Mouse (Mus musculus) limb, embryonic 13.5 days (tissue): ENCODE results near the gene Olfr1418. TPM values are rescaled to one million over a fixed set of nuclear protein-coding genes. Genes with fewer than 3 reads are reported as not detected.
"Not testable (repeated sequence)": the region's sequence is repeated elsewhere in the genome, so short reads cannot be mapped to it uniquely, and the experiment has no call there.

ENCODE experiments used
- ATAC-seq: fragments of 200-750 bp; cut with Nextera tagmentation; 2 replicates; pipeline ENCODE4 v1.8.0; 2017; ENCODE audit warnings: low read depth, moderate number of reproducible peaks, moderate TSS enrichment; ENCODE audit not compliant: low FRiP score
- H3K27ac ChIP-seq: fragments of 300-500 bp; sonication (generic); 2 replicates; pipeline ENCODE4 v1.5.1; 2015; ENCODE audit warnings: inconsistent platforms, mild to moderate bottlenecking, moderate library complexity
- H3K27me3 ChIP-seq: fragments of 300-500 bp; sonication (generic); 2 replicates; pipeline ENCODE4 v1.6.1; 2015; ENCODE audit warnings: mild to moderate bottlenecking, inconsistent platforms
- H3K36me3 ChIP-seq: fragments of 300-500 bp; sonication (generic); 2 replicates; pipeline ENCODE4 v1.6.1; 2015; ENCODE audit warnings: inconsistent platforms, mild to moderate bottlenecking, moderate library complexity
- H3K4me1 ChIP-seq: fragments of 300-500 bp; sonication (generic); 2 replicates; pipeline ENCODE4 v1.6.1; 2015; ENCODE audit warnings: inconsistent platforms
- H3K4me2 ChIP-seq: fragments of 300-500 bp; sonication (generic); replicated peaks from 2 replicates; pipeline ENCODE4 v1.6.1; 2015; ENCODE audit warnings: inconsistent platforms, mild to moderate bottlenecking, moderate library complexity
- H3K4me3 ChIP-seq: fragments of 300-500 bp; sonication (generic); 2 replicates; pipeline ENCODE4 v1.5.1; 2015; ENCODE audit warnings: moderate library complexity, mild to moderate bottlenecking, inconsistent platforms
- H3K9ac ChIP-seq: fragments of 300-500 bp; sonication (generic); 2 replicates; pipeline ENCODE4 v1.6.1; 2015; ENCODE audit warnings: mild to moderate bottlenecking, inconsistent platforms
- H3K9me3 ChIP-seq: fragments of 300-500 bp; sonication (generic); 2 replicates; pipeline ENCODE4 v1.6.1; 2016; ENCODE audit warnings: inconsistent platforms
- WGBS: fragments of 180-500 bp; shearing (Covaris S2); methylation state at CpG from one replicate; pipeline ENCODE4 v1.1.7; 2015; 5-methylcytosine and 5-hydroxymethylcytosine counted together
- polyA plus RNA-seq: library from polyadenylated mRNA; unstranded; fragments of >200 nt; fragmentation: Nextera tagmentation; extraction: Ambion mirVana; gene quantifications from 2 replicates; pipeline ENCODE4 v1.2.1, GENCODE M21; 2015

Olfr1418 gene
- polyA plus RNA-seq, result not detected in 2 replicates

DNA sequence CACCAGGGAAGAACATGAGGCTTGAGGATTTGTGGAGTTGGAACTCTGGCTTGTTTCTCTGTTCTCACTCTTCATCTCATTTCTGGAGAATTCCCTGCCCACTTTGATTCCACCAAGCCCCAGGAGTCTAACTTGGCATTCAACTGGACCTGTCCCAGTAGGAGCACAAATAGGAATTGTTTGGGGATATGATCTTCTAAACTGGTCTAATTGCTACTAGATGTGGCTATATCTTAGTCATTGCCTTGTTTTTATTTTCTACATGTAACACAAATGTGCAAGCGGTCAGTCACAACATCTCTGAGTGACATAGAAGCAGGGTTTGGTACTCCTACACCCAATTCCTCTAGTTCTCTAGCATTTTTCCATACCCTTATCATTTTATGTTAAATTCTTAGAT is at the start of gene Olfr1418:
TSS of gene Olfr1418 (minus strand) at position 101 of the 400 bp plus-strand sequence.
- Histone ChIP-seq H3K9ac (no peak within 1 kb of the TSS), H3K4me1 (no peaks in the 10 kb centered on the region), H3K9me3 (no peaks in the 10 kb centered on the region), H3K36me3 (no peaks in the 10 kb centered on the region), H3K27ac (no peak within 1 kb of the TSS), H3K4me2 (no peak within 1 kb of the TSS), H3K4me3 (no peak within 1 kb of the TSS), H3K27me3 (no peaks in the 10 kb centered on the region)
- no peak for ATAC-seq
- 95% methylated on average over 1 of the region's 1 CpGs for WGBS

DNA sequence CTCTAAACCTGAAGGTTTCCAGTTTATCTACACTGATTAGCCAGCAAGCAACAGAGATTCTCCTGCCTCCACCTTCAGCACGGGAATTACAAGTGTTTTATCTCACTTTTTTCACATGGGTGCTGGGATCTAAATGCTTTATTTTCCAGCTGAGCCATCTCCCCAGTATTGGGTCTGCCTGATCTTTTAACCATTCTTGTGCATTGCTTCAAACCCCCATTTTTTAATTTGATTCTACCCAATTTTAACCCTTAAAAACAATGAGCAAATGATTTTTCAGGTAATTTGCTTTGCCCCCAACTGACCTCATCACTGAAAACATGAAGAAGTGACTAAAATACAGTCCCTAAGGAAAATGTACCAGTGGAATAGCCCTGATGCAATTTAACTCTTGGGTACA is 25.4 kb upstream of the Olfr1418 start, which contains the start of gene Olfr1420:
TSS of gene Olfr1420 (plus strand) at position 301 of the 400 bp plus-strand sequence.
- H3K9me3 ChIP-seq, result no peaks in the 10 kb centered on the region
- no peaks in the 10 kb centered on the region for H3K27me3 ChIP-seq
- no peak within 1 kb of the TSS for H3K27ac ChIP-seq
- H3K4me3 ChIP-seq, result no peak within 1 kb of the TSS
- H3K9ac ChIP-seq, result no peak within 1 kb of the TSS
- WGBS, result 56% methylated on average over 1 of the region's 1 CpGs
- H3K36me3 ChIP-seq, result no peaks in the 10 kb centered on the region
- H3K4me2 ChIP-seq, result no peak within 1 kb of the TSS
- no peak for ATAC-seq
- no peaks in the 10 kb centered on the region for H3K4me1 ChIP-seq

DNA sequence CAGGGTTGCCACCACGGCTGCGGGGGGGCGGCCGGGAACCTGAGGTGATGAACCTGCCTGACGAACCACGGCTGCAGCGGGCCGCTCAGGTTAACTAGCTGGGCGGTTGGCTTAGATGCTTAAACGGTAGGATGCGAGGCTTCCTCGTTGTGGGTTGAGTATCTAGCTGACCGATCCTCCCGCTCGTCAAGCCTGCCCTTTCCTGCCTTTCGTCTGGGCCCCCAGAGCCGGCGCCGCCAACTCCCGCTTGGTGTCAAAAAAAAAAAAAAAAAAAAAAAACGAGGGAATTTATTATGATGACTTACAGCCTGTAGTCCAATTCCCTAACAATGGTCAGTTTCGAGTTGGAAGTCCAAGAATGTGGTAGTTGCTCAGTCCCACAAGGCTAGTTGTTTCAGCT is 17.5 kb upstream of the Olfr1418 start:
- ATAC-seq, H3K9me3 ChIP-seq: not testable (repeated sequence)
- WGBS, result 56% methylated on average over 22 of the region's 22 CpGs

DNA sequence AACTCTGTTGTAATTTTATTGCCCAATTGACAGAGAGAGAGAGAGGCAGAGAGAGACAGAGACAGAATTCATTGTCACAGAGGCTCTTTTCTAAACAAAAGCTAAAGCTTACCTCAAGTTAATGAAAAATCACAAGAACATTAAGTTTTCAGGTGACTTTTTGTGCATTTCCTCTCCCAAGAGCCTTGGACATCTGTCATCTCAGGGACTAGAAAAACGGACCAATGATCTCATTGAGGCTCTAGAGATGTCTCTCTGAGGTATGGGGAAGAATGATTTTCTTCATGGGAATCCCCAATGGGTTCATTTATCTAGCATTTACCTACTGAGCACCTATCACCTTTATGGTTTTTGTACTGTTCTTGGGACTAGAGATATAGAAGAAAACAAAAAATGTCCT is 14.1 kb upstream of the Olfr1418 start, which contains the start of gene Olfr1419:
TSS of gene Olfr1419 (minus strand) at position 101 of the 400 bp plus-strand sequence.
- H3K9ac ChIP-seq, result no peak within 1 kb of the TSS
- no peaks in the 10 kb centered on the region for H3K9me3 ChIP-seq
- 45% methylated on average over 1 of the region's 1 CpGs for WGBS
- H3K27me3 ChIP-seq, result no peaks in the 10 kb centered on the region
- no peak within 1 kb of the TSS for H3K27ac ChIP-seq
- no peaks in the 10 kb centered on the region for H3K4me1 ChIP-seq
- H3K36me3 ChIP-seq, result no peaks in the 10 kb centered on the region
- no peak within 1 kb of the TSS for H3K4me2 ChIP-seq
- no peak within 1 kb of the TSS for H3K4me3 ChIP-seq
- no peak for ATAC-seq

More for the DNA sequence above, 17.5 kb upstream of the Olfr1418 start:
- not testable (repeated sequence) for H3K27me3 ChIP-seq, H3K36me3 ChIP-seq, H3K4me3 ChIP-seq, H3K9ac ChIP-seq, H3K4me1 ChIP-seq, H3K27ac ChIP-seq
- 0 out of 2 replicates have a peak overlapping the region, but pooled peaks have one; percentile 21 for H3K4me2 ChIP-seq

DNA sequence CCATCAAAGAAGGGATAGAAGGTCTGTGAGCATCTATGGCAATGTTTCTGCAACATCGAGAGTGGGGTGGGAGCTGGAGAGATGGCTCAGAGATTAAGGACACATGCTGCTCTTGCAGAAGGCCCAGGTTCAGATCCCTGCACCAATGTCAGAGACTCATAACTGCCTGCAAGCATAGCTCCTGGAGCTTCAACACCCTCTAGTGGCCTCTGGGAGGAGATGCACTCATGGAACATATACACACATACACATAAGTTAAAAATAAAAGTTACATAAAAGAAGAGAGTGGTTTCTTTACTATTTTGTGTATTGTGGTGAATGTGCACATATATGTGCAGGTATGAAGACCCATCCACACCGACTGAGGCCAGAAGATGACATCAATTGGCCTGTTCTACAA is 7.0 kb upstream of the Olfr1418 start:
- no peak overlapping the region for H3K4me3 ChIP-seq
- H3K4me2 ChIP-seq, result no peak overlapping the region
- H3K27ac ChIP-seq, result no peak overlapping the region
- no peak overlapping the region for H3K9ac ChIP-seq
- WGBS, result 76% methylated on average over 2 of the region's 2 CpGs
- H3K4me1 ChIP-seq, result no peaks in the 10 kb centered on the region
- H3K36me3 ChIP-seq, result no peaks in the 10 kb centered on the region
- peaks cover 5% of the 10 kb centered on the region; the same call in 1 of the 2 replicates for H3K9me3 ChIP-seq
- H3K27me3 ChIP-seq, result no peaks in the 10 kb centered on the region
- ATAC-seq, result no peak

DNA sequence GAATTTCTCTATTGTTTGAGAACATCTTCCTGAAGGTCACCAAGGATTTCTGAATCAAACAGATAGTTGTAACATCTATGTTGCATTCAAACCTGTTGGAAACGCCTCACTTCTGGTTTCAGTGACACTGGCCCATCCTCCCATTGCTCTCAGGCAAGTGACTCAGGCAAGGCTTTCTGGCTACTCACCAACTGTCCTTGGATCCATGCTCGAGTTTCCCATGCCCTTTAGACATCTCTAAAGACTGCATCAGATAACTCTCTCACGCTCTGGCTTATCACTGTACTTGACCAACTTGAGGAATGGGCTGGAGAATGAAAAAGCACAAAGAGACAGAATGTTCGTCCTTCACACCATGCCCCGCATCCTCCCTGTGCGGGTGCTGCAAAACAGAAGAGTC is 4.4 kb downstream of the Olfr1418 start:
- H3K27me3 ChIP-seq, result no peaks in the 10 kb centered on the region
- H3K36me3 ChIP-seq, result no peaks in the 10 kb centered on the region
- 73% methylated on average over 6 of the region's 6 CpGs for WGBS
- no peak overlapping the region for H3K9ac ChIP-seq
- ATAC-seq, result no peak
- no peak overlapping the region for H3K4me2 ChIP-seq
- no peak overlapping the region for H3K27ac ChIP-seq
- no peaks in the 10 kb centered on the region for H3K9me3 ChIP-seq
- H3K4me1 ChIP-seq, result no peaks in the 10 kb centered on the region
- no peak overlapping the region for H3K4me3 ChIP-seq

DNA sequence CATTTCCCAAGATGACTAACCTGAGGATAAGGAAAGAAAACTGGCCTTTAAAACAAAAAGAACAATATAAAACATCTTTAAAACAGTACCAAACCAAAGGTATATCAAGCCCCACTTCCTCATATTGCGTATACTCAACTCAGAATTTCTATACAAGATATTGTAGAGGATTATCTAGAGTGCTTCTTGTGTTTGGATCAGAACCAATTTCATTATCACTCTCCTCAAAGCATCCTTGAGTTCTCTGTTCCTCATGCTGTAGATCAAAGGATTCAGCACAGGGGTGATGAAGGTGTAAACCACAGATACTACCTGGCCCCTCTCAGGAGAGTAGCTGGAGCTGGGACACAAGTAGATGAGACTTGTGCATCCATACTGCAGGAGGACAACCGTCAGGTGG is 6.0 kb downstream of the Olfr1418 start:
- H3K9me3 ChIP-seq, result no peaks in the 10 kb centered on the region
- H3K27ac ChIP-seq, result no peak overlapping the region
- no peak overlapping the region for H3K9ac ChIP-seq
- no peak overlapping the region for H3K4me3 ChIP-seq
- WGBS, result 82% methylated on average over 2 of the region's 2 CpGs
- no peaks in the 10 kb centered on the region for H3K36me3 ChIP-seq
- H3K4me2 ChIP-seq, result no peak overlapping the region
- H3K4me1 ChIP-seq, result no peaks in the 10 kb centered on the region
- no peaks in the 10 kb centered on the region for H3K27me3 ChIP-seq
- ATAC-seq, result no peak

DNA sequence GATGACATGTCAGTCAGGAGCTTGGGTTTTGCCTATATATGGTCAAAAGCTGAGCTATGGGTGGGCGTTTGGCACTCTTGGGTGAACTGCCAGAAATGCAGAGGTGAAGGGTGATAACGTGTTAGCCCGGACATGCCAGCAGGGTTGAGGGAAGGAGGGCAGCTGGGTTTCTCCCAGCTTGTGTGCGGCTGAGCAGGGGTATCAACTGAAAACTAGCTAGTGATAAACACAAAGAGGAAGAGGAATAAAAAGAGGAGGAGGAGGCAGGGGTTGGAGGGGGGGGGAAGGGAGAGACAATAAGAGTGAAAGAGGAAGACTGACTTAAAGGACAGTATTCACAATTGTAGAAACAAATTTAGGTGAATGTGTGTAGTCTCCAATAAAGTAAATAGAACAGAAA is 8.2 kb downstream of the Olfr1418 start:
- WGBS, result 65% methylated on average over 4 of the region's 4 CpGs

DNA sequence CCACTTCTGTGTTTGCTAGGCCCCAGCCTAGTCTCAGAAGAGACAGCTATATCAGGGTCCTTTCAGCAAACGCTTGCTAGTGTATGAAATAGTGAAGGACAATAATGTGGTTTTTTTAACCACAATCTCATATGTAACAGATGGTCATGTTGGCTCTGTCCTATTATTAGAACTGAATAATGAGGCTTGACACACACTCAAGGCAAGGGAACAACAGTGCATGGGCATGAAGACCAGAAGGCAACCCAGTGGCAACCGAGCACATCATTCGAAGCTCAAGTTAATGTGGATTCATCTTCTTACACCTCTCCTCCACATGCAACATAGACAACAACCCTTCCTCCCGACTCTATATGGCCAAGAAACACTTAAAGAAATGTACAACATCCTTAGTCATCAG is 14.5 kb downstream of the Olfr1418 start:
- Histone ChIP-seq H3K9ac (no peak overlapping the region), H3K4me1 (no peaks in the 10 kb centered on the region), H3K9me3 (no peaks in the 10 kb centered on the region), H3K27ac (no peak overlapping the region), H3K27me3 (no peaks in the 10 kb centered on the region), H3K36me3 (no peaks in the 10 kb centered on the region), H3K4me3 (no peak overlapping the region), H3K4me2 (no peak overlapping the region)
- 87% methylated on average over 4 of the region's 4 CpGs for WGBS
- no peak for ATAC-seq

More for the DNA sequence above, 8.2 kb downstream of the Olfr1418 start:
- Histone ChIP-seq H3K9ac (no peak overlapping the region), H3K36me3 (no peaks in the 10 kb centered on the region), H3K9me3 (no peaks in the 10 kb centered on the region), H3K4me1 (no peaks in the 10 kb centered on the region), H3K4me2 (no peak overlapping the region), H3K27ac (no peak overlapping the region), H3K27me3 (no peaks in the 10 kb centered on the region), H3K4me3 (no peak overlapping the region)
- ATAC-seq, result no peak

DNA sequence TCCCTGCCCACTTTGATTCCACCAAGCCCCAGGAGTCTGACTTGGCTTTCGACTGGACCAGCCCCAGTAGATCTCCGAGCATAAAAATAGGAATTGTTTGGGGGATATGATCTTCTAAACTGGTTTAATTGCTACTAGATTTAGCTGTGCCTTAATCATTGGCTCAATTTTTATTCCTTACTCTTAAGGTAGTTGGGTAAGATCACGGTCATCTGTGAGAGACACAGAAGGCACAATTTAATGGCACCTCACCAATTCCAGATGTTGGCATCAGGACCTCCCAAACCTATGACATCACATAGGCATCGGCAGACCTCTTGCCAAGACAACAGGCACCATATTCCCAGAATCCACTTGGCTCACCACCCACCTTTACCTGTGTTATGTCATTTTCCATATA is 21.7 kb downstream of the Olfr1418 start, which contains the start of gene Olfr1417:
TSS of gene Olfr1417 (minus strand) at position 101 of the 400 bp plus-strand sequence.
- Histone ChIP-seq H3K27me3 (no peaks in the 10 kb centered on the region), H3K36me3 (no peaks in the 10 kb centered on the region), H3K27ac (no peak within 1 kb of the TSS), H3K4me1 (no peaks in the 10 kb centered on the region), H3K4me2 (no peak within 1 kb of the TSS), H3K9ac (no peak within 1 kb of the TSS), H3K9me3 (no peaks in the 10 kb centered on the region), H3K4me3 (no peak within 1 kb of the TSS)
- WGBS, result 82% methylated on average over 4 of the region's 4 CpGs
- ATAC-seq, result no peak

DNA sequence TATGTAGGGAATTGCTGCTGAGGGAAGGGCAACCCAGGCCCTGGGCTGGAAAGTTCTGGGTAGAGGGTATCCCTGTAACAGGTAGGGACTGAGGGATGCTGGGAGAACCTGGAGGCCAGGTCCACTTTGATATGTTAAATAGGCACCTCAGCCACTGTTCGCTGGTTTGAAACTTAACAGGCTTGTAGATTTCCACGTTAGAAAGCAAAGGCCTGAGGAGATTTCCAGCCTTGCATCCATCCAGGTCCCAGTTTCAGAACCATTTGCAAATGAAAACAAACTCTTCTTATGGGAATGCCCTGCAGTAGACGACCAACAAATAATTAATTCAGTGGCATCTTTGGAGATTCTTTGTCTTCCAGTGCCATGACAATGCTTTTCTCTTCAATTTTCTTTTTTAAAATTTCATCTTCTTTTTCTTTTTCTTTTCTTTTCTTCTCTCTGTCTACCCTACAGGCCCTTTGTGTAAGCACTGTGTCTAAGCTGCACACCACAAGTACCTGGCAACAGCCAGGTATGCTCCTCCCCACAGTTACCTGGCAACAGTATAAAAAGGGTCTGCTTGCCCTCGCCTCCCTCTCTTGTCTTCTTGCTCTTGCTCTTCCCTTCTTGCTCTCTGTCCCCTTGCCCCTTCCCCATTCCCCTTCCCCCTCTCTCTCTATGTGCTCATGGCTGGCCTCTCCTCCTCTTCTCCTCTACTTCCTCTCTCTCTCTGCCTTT is 37.4 kb downstream of the Olfr1418 start:
- H3K9me3 ChIP-seq, result no peaks in the 10 kb centered on the region
- peaks cover 5% of the 10 kb centered on the region for H3K4me1 ChIP-seq
- peaks cover 23% of the 10 kb centered on the region for H3K27me3 ChIP-seq
- H3K27ac ChIP-seq, result no peak overlapping the region
- H3K9ac ChIP-seq, result no peak overlapping the region
- 28% methylated on average over 4 of the region's 4 CpGs for WGBS
- H3K4me3 ChIP-seq, result no peak overlapping the region
- H3K4me2 ChIP-seq, result no peak overlapping the region
- ATAC-seq, result no peak
- H3K36me3 ChIP-seq, result no peaks in the 10 kb centered on the region

DNA sequence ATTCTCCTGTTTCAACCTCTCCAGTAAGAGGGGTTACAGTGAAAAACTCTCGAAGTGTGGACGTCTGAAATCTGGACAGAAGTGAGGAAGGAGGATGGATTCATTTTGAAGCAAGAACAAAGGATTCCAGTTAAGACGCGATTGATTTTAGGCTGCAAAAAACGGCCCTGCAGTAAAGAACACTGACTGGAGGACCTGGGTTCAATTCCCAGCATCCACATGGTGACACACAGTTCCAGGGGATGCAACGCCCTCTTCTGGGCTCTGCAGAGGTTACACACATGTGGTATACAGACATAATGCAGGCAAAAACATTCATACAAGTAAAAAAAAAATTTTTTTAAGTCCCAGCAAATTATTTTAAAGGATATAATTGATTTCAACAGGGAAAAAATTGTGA is 40.7 kb downstream of the Olfr1418 start:
- H3K4me2 ChIP-seq, result peak overlapping the region; percentile 96
- WGBS, result 31% methylated on average over 6 of the region's 6 CpGs
- H3K36me3 ChIP-seq, result no peaks in the 10 kb centered on the region
- H3K4me3 ChIP-seq, result peak overlapping the region; percentile 66
- ATAC-seq, result no peak
- H3K27me3 ChIP-seq, result peaks cover 56% of the 10 kb centered on the region
- H3K27ac ChIP-seq, result no peak overlapping the region
- peaks cover 5% of the 10 kb centered on the region for H3K4me1 ChIP-seq
- H3K9ac ChIP-seq, result no peak overlapping the region
- no peaks in the 10 kb centered on the region for H3K9me3 ChIP-seq

DNA sequence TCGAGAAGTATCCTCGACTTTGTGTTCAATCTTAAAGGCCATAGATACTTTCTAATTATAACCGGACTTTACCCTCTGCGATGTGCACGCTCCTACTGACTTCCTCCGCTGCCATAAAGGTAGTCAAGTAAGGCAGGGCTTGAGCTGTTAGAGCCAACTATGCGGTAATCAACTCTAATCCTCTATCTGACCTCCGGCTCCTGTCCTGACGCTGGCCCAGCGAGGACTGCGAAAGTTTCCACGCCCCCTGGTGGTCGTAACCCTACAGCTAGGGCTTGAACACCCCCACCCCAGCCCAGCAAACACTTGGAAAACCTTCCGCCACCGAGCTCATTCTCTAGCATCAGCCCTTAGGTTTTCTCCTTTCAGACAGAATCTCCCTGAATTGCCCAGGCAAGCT is 41.1 kb downstream of the Olfr1418 start:
- Histone ChIP-seq H3K27ac (no peak overlapping the region), H3K36me3 (no peaks in the 10 kb centered on the region), H3K4me1 (peaks cover 5% of the 10 kb centered on the region), H3K27me3 (peaks cover 60% of the 10 kb centered on the region), H3K4me3 (peak overlapping the region; percentile 66), H3K9me3 (no peaks in the 10 kb centered on the region), H3K4me2 (peak overlapping the region; percentile 96), H3K9ac (no peak overlapping the region)
- ATAC-seq, result peak; percentile 75; the same call in 1 of the 2 replicates
- under 1% methylated on average over 15 of the region's 15 CpGs for WGBS
